Mouse (Mus musculus): ENCODE measurements around the gene Mff. TPM values are rescaled to one million over a fixed set of nuclear protein-coding genes. Genes with fewer than 3 reads are reported as not detected.

The Mff gene
- polyA plus RNA-seq (2015; fragmentation: Nextera tagmentation; extraction: Ambion mirVana): 191 and 197 TPM in 2 replicates

DNA sequence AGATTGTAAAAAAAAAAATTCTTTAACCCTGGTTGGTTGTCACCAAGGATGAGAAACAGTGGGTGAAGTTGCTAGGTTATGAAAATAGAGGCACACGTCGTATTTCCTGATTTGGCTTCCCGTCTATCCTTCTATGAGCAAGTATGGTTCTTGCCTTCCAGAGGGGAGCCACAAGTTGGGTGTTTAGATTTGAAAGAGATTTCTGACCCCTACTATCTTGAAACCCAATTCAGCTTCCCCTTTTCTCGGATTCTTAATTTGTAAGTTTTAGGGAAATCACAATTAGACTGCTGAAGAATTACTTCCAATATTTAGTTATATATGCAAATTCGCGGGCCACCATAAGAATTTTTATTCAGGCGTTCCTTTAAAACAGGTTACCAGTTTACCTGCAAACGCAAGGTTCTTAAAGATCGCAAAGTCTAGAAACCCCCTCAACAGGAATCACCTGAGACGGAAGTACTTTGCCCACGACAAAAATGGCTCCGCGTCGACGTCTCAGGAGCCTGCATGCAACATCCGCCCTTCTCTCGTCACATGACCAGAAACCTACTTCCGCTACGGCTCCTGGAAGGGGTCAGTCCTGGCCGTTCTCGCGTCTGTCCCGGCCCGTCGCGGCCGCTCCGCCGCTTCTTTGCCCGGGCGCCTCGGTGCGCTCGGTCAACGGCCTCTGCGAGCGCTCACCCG, at the start of gene Mff:
Gene Mff, plus strand, starts transcription at position 552 of the 687 bp plus-strand sequence.
- Histone ChIP-seq H3K36me3 (peaks cover 11% of the 10 kb centered on the region), H3K27ac (peak within 1 kb of the TSS; percentile 80), H3K9me3 (no peaks in the 10 kb centered on the region), H3K4me1 (peaks cover 7% of the 10 kb centered on the region), H3K4me2 (peak within 1 kb of the TSS; percentile 89), H3K4me3 (peak within 1 kb of the TSS; percentile 88), H3K27me3 (no peaks in the 10 kb centered on the region), H3K9ac (peak within 1 kb of the TSS; percentile 99)
- ATAC-seq (ENCODE audit: insufficient number of reproducible peaks, low FRiP score, low TSS enrichment, low read depth): peak; percentile 98
- WGBS: 10% methylated on average over 38 of the region's 38 CpGs

DNA sequence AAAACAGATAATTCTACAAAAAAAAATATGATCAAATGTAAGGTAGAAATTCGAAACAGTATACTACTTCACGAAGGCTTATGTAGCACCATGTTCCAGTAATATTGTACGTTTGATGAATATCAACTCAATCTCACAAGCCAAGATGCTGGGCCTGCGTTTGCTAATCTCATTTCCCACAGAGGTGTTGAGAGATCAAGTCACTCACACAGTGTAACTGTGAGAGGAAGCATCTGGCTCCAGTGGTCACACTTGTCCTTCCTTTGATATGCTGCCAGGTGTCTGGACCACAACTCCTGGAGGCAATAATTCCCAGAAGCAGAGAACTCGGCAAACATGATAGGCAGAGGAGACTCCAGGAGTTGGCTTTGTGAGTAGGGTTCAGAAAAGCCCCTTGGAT, 38.4 kb upstream of the Mff start:
- WGBS: 71% methylated on average over 5 of the region's 5 CpGs
- H3K9me3 ChIP-seq: no peaks in the 10 kb centered on the region

DNA sequence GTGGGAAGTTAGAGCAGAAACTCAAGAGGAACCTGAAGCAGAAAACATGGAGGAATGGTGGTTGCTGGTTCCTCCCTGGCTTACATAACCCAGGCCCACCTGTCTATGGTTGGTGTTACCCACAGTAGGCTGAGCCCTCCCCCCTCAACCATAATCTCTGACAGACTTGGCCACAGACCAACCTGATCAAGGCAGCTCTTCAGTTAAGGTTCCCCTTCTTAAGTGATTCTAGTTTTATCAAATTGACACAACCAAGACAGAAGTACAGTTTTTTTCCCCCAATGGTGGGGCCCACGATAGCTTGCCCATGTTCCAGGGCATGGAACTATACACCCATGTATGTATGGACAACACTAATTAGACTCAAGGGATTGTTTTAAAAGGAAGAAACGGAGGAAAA, 37.8 kb upstream of the Mff start:
- H3K36me3 ChIP-seq: no peaks in the 10 kb centered on the region

More for the DNA sequence above, 38.4 kb upstream of the Mff start:
- no peak overlapping the region for H3K4me2 ChIP-seq
- H3K4me3 ChIP-seq: no peak overlapping the region
- H3K27ac ChIP-seq: no peak overlapping the region
- H3K4me1 ChIP-seq: no peaks in the 10 kb centered on the region
- no peak for ATAC-seq (ENCODE audit: insufficient number of reproducible peaks, low FRiP score, low TSS enrichment, low read depth)
- H3K9ac ChIP-seq: no peak overlapping the region
- H3K36me3 ChIP-seq: no peaks in the 10 kb centered on the region
- H3K27me3 ChIP-seq: no peaks in the 10 kb centered on the region

DNA sequence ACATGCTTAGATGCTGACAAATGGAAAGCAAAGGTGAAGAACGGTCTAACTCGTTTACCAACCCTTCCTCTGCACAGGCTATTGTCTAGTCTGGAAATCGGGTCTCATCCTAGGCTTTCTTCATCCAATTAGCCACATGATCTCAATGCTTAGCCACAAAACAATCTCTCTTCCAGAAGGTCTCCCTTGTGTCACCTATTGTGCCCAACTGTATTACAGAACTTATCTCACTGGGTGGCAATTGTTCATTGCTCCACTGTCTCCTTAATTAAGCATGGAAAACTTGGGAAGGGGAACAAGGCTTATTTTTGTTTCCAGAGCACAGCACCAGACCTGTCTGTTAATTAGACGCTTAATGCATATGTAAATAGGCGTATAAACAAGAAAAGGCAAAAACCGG, 36.8 kb upstream of the Mff start:
- Histone ChIP-seq H3K4me2 (no peak overlapping the region), H3K4me3 (no peak overlapping the region), H3K27ac (no peak overlapping the region), H3K9me3 (no peaks in the 10 kb centered on the region), H3K9ac (no peak overlapping the region), H3K27me3 (no peaks in the 10 kb centered on the region), H3K36me3 (no peaks in the 10 kb centered on the region), H3K4me1 (no peaks in the 10 kb centered on the region)
- no peak for ATAC-seq (ENCODE audit: insufficient number of reproducible peaks, low FRiP score, low TSS enrichment, low read depth)
- WGBS: 88% methylated on average over 6 of the region's 6 CpGs

More for the DNA sequence above, 37.8 kb upstream of the Mff start:
- no peak overlapping the region for H3K4me3 ChIP-seq
- no peak overlapping the region for H3K9ac ChIP-seq
- no peak for ATAC-seq (ENCODE audit: insufficient number of reproducible peaks, low FRiP score, low TSS enrichment, low read depth)
- 80% methylated on average over 2 of the region's 2 CpGs for WGBS
- H3K9me3 ChIP-seq: no peaks in the 10 kb centered on the region
- H3K27me3 ChIP-seq: no peaks in the 10 kb centered on the region
- no peaks in the 10 kb centered on the region for H3K4me1 ChIP-seq
- H3K27ac ChIP-seq: no peak overlapping the region
- no peak overlapping the region for H3K4me2 ChIP-seq

DNA sequence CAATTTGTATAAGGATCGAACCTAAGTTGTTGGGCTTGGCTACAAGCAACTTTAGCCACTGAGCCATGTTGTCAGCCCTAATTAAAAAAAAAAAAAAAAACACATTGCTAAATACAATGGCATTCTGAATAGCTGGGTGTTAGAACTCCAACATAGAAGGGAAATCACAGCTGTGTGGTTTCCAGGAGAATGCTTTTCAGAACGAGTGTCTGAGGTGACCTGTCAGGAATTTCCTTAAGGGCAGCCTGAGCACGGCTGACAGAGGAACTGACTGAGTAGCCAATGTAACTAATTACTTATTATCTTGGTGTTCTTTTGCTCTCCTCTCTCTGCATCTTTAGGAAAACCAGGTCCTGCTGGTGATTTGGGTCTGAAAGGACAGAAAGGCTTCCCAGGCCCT, 28.8 kb upstream of the Mff start:
- H3K9me3 ChIP-seq: no peaks in the 10 kb centered on the region
- no peak for ATAC-seq (ENCODE audit: insufficient number of reproducible peaks, low FRiP score, low TSS enrichment, low read depth)
- H3K27ac ChIP-seq: no peak overlapping the region
- no peak overlapping the region for H3K4me3 ChIP-seq
- WGBS: 48% methylated on average over 3 of the region's 3 CpGs
- H3K36me3 ChIP-seq: no peaks in the 10 kb centered on the region
- no peaks in the 10 kb centered on the region for H3K27me3 ChIP-seq
- H3K9ac ChIP-seq: no peak overlapping the region
- no peaks in the 10 kb centered on the region for H3K4me1 ChIP-seq
- no peak overlapping the region for H3K4me2 ChIP-seq

DNA sequence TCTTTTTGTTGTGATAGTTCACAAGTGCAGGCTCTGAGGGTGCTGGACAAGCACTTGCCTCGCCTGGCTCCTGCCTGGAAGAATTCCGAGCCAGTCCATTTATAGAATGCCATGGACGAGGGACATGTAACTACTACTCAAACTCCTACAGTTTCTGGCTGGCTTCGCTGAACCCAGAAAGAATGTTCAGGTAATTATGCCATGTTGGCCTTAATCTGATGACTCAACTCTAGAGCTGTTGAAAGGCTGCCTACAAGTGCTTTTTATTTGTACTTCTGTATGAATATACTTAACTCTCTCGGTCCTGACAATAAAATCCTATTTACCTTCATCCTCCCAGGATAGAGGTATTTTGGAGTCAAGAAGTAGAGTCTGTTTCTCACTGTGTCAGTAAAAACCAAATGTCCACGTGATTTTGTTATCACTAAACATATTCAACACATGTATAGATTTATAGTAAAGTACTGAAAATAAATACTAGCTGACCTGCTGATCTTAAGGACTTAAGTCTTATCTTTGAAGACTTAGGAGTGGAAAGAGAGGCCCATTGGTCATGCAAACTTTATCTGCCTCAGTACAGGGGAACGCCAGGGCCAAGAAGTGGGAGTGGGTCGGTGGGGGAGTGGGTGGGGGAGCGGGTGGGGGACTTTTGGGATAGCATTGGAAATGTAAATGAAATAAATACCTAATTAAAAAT, 6.7 kb upstream of the Mff start:
- H3K9ac ChIP-seq: no peak overlapping the region
- H3K4me1 ChIP-seq: no peaks in the 10 kb centered on the region
- H3K9me3 ChIP-seq: no peaks in the 10 kb centered on the region
- no peak overlapping the region for H3K4me2 ChIP-seq
- 77% methylated on average over 9 of the region's 9 CpGs for WGBS
- no peaks in the 10 kb centered on the region for H3K27me3 ChIP-seq
- H3K36me3 ChIP-seq: no peaks in the 10 kb centered on the region
- no peak overlapping the region for H3K27ac ChIP-seq
- no peak for ATAC-seq (ENCODE audit: insufficient number of reproducible peaks, low FRiP score, low TSS enrichment, low read depth)
- H3K4me3 ChIP-seq: no peak overlapping the region

DNA sequence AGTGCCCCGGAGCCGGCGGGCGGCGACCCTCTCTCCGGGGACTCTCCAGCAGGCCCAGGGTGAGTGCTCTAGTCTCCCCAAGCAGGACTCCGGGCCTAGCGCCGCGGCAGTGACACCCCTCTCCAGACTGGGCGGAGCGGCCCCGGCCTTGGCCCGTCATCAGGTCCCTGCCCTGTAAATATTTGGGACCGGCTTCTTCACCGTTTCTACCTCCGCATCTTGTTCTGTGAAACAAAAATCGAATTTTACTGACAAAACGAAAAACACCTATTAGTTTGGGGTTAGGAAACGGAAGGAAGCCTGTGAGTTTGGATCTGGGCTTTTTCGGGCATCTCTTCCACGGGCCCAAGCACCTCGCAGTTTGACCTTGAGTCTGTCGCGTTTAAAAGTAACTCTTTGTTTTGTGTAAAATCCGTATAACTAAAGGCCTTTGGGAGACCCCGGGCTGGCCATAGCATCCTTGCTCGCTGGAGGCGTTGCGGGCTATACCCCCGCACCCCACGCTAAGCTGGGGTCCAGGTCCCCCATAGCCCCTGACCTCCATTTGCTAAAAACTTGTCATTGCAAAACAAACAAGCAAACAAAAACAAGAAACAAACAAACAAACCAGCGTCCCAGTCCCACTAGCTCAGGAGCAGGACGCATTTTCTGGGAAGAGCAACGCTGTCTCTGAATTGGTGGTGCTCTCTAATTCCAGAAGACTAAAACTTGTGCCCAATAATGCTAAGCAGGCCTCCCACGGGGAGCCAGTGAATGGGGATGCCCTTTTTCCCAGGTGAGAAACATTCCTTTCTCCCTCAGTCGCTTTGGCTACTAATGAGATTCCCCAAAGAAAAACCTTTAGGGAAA, 560 bp downstream of the Mff start:
- ATAC-seq (ENCODE audit: insufficient number of reproducible peaks, low FRiP score, low TSS enrichment, low read depth): peak; percentile 96
- H3K36me3 ChIP-seq: peaks cover 16% of the 10 kb centered on the region
- H3K27ac ChIP-seq: peak overlapping the region; percentile 80
- peak overlapping the region; percentile 89 for H3K4me2 ChIP-seq
- peak overlapping the region; percentile 88 for H3K4me3 ChIP-seq
- H3K9ac ChIP-seq: peak overlapping the region; percentile 99
- no peaks in the 10 kb centered on the region for H3K9me3 ChIP-seq
- no peaks in the 10 kb centered on the region for H3K27me3 ChIP-seq
- H3K4me1 ChIP-seq: peaks cover 7% of the 10 kb centered on the region
- under 1% methylated on average over 37 of the region's 37 CpGs for WGBS

DNA sequence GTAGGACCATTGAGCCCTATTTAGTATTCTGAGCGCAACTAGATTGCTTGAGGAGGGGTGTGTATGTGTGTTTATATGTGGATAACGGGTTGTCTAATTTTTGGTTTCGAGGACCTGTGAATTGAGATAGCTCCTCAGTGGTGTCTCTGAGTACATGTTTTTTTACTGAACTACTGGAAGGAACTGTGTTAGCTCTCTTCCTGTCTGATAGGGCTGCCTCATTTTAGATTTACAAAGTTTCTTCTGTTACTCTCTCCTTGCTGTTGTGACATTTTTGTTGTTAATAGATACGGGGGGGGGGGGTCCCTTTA, 1.1 kb downstream of the Mff start:
- no peak for ATAC-seq (ENCODE audit: insufficient number of reproducible peaks, low FRiP score, low TSS enrichment, low read depth)
- H3K9ac ChIP-seq: peak overlapping the region; percentile 99
- no peaks in the 10 kb centered on the region for H3K9me3 ChIP-seq
- no peak overlapping the region for H3K27ac ChIP-seq
- peak overlapping the region; percentile 89 for H3K4me2 ChIP-seq
- peaks cover 7% of the 10 kb centered on the region for H3K4me1 ChIP-seq
- H3K36me3 ChIP-seq: peaks cover 20% of the 10 kb centered on the region
- WGBS: 53% methylated on average over 4 of the region's 4 CpGs
- H3K4me3 ChIP-seq: peak overlapping the region; percentile 88
- H3K27me3 ChIP-seq: no peaks in the 10 kb centered on the region

DNA sequence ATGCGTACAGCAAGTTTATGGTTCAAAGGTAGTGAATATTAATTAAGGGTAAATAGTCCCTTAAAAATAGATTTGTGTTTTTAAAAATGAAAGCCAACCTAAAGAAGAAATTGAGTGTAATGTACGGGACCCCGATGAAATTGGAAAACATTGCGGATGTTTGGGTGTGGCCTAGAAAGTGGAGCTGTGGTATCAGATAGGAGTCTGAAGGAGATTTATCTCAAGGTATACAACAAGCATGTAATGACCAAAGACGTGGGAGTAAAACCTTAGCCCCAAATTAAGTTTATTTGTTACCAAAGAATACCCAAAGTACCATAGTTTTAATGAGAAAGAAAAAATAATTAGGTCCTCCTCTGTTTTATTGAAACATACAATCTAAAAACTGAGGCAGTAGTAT, 1.8 kb downstream of the Mff start:
- H3K4me3 ChIP-seq: no peak overlapping the region
- H3K4me2 ChIP-seq: no peak overlapping the region
- ATAC-seq (ENCODE audit: insufficient number of reproducible peaks, low FRiP score, low TSS enrichment, low read depth): no peak

DNA sequence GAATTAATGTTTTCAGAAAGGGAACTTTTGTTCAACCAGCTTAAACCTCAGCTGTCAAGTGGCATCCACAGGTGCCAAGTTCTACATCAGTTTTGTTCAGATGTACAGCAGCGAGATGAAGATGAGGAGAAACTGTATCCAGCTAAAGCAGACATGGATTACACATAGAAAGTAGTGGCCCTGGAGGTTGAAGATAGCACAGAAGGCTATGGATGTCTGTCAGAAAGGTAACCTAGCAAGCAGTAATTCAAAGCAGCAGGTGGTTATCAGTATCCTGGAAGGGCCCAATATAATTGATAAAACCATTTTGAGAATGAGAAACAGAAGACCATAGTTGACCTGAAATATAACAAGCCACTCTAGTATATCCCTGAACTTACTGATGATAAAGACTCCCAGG, 8.7 kb downstream of the Mff start:
- Histone ChIP-seq H3K4me2 (no peak overlapping the region), H3K9me3 (no peaks in the 10 kb centered on the region), H3K27ac (no peak overlapping the region), H3K4me1 (no peaks in the 10 kb centered on the region), H3K27me3 (no peaks in the 10 kb centered on the region), H3K4me3 (no peak overlapping the region), H3K36me3 (peaks cover 69% of the 10 kb centered on the region), H3K9ac (no peak overlapping the region)
- ATAC-seq (ENCODE audit: insufficient number of reproducible peaks, low FRiP score, low TSS enrichment, low read depth): no peak
- WGBS: 100% methylated on average over 1 of the region's 1 CpGs

More for the DNA sequence above, 1.8 kb downstream of the Mff start:
- Histone ChIP-seq H3K36me3 (peaks cover 26% of the 10 kb centered on the region), H3K4me1 (peaks cover 7% of the 10 kb centered on the region), H3K27ac (no peak overlapping the region), H3K9ac (no peak overlapping the region), H3K9me3 (no peaks in the 10 kb centered on the region), H3K27me3 (no peaks in the 10 kb centered on the region)
- WGBS: 90% methylated on average over 5 of the region's 5 CpGs

DNA sequence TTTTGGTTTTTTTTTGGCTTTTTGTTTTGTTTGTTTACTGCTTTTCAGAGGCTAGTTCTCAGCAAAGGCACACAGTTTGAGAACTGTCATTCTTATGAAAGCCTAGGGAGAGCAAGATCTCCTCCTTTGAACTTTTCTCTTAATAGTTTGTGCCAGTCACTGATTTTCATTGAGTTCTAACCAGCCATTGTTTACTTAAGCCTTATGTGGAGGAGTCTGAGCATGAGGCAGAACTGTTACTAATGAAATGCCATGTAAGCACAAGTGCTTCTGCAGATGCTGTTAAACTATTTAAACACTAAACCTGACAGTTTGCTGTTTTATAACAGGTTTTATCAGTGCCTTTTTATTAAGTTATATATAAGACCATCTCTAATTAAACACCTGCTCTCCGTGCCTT, 13.4 kb downstream of the Mff start:
- H3K4me3 ChIP-seq: no peak overlapping the region
- no peak for ATAC-seq (ENCODE audit: insufficient number of reproducible peaks, low FRiP score, low TSS enrichment, low read depth)
- H3K36me3 ChIP-seq: peaks cover 45% of the 10 kb centered on the region
- H3K4me2 ChIP-seq: no peak overlapping the region
- no peak overlapping the region for H3K9ac ChIP-seq
- no peaks in the 10 kb centered on the region for H3K4me1 ChIP-seq
- 82% methylated on average over 1 of the region's 1 CpGs for WGBS
- no peaks in the 10 kb centered on the region for H3K27me3 ChIP-seq
- no peaks in the 10 kb centered on the region for H3K9me3 ChIP-seq
- no peak overlapping the region for H3K27ac ChIP-seq

DNA sequence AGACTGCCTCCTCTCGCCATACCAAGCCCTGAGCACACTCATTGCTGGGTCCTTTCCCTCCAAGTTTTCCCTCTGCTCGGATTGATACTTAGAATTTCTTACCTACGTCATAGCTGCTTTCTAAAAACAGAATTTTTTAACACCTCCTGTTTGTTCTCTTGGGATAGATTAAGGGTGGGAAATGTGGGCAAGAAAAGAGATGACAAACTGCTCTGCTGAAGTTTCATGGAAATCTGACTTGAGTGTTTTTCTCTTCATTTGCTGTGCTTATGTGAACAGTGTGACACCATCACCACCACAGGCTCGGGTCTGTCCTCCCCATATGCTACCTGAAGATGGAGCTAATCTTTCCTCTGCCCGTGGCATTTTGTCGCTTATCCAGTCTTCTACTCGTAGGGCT, 16.8 kb downstream of the Mff start:
- WGBS: 86% methylated on average over 7 of the region's 7 CpGs
- Histone ChIP-seq H3K4me1 (no peaks in the 10 kb centered on the region), H3K27ac (no peak overlapping the region), H3K9ac (no peak overlapping the region), H3K4me2 (no peak overlapping the region), H3K4me3 (no peak overlapping the region), H3K36me3 (peaks cover 22% of the 10 kb centered on the region), H3K9me3 (no peaks in the 10 kb centered on the region), H3K27me3 (no peaks in the 10 kb centered on the region)
- ATAC-seq (ENCODE audit: insufficient number of reproducible peaks, low FRiP score, low TSS enrichment, low read depth): no peak
